Mouse (Mus musculus) brain, embryonic 14.5 days (tissue): Measurements from ENCODE around the gene Glb1l.

Experiments used
- CTCF ChIP-seq: fragments of 200-500 bp; IDR thresholded peaks from 2 replicates; pipeline ENCODE4 v1.5.1; 2012; ENCODE audit warnings: inconsistent platforms, mild to moderate bottlenecking, moderate library complexity, borderline replicate concordance; ENCODE audit not compliant: insufficient read depth, insufficient read length; ENCODE audit errors: extremely low read depth
- POLR2A ChIP-seq: fragments of 200-500 bp; IDR thresholded peaks from 2 replicates; pipeline ENCODE4 v1.6.1; 2012; ENCODE audit warnings: mild to moderate bottlenecking, inconsistent platforms, borderline replicate concordance; ENCODE audit not compliant: poor library complexity, insufficient read depth, insufficient read length, severe bottlenecking; ENCODE audit errors: extremely low read depth

DNA sequence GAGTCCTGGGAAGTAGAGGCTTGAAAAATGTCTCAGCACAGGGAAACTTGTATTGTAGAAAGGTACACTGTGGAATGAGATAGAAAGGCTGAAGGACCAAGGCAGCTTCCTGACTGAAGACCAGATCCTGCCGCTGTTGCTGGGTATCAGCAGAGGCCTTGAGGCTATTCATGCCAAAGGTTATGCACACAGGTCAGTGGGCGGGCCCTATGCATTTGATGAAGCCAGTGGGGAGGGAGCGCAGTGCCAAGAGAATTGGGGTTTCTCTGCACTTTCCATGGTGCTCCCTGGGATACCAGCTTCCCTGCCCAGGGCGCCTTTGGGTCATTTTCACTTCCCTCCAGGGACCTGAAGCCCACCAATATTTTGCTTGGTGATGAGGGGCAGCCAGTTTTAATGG lies 1.9 kb upstream of the Glb1l start:
- TF ChIP-seq CTCF (no peak), POLR2A (no peak)
